Mouse (Mus musculus) limb, embryonic 12.5 days (tissue): ENCODE results near the gene Mcu. TPM values are rescaled to one million over a fixed set of nuclear protein-coding genes. Genes with fewer than 3 reads are reported as not detected.

ENCODE experiments used
- ATAC-seq: fragments of 200-750 bp; cut with Nextera tagmentation; 2 replicates; pipeline ENCODE4 v1.8.0; 2017; ENCODE audit warnings: low read depth, moderate TSS enrichment; ENCODE audit not compliant: insufficient number of reproducible peaks, insufficient read depth, low FRiP score, low TSS enrichment
- H3K27ac ChIP-seq: fragments of 300-500 bp; sonication (generic); 2 replicates; pipeline ENCODE4 v1.5.1; 2016; ENCODE audit warnings: mild to moderate bottlenecking, moderate library complexity
- H3K27me3 ChIP-seq: fragments of 300-500 bp; sonication (generic); 2 replicates; pipeline ENCODE4 v1.6.1; 2016; ENCODE audit warnings: mild to moderate bottlenecking, moderate library complexity
- H3K36me3 ChIP-seq: fragments of 300-500 bp; sonication (generic); 2 replicates; pipeline ENCODE4 v1.6.1; 2016; ENCODE audit warnings: mild to moderate bottlenecking, moderate library complexity
- H3K4me1 ChIP-seq: fragments of 300-500 bp; sonication (generic); replicated peaks from 2 replicates; pipeline ENCODE4 v1.6.1; 2016
- H3K4me2 ChIP-seq: fragments of 300-500 bp; sonication (generic); 2 replicates; pipeline ENCODE4 v1.6.1; 2016; ENCODE audit warnings: mild to moderate bottlenecking, moderate library complexity
- H3K4me3 ChIP-seq: fragments of 300-500 bp; sonication (generic); replicated peaks from 2 replicates; pipeline ENCODE4 v1.5.1; 2016; ENCODE audit warnings: mild to moderate bottlenecking
- H3K9ac ChIP-seq: fragments of 300-500 bp; sonication (generic); replicated peaks from 2 replicates; pipeline ENCODE4 v1.6.1; 2016; ENCODE audit warnings: mild to moderate bottlenecking, moderate library complexity
- H3K9me3 ChIP-seq: fragments of 300-500 bp; sonication (generic); 2 replicates; pipeline ENCODE4 v1.6.1; 2016; ENCODE audit warnings: mild to moderate bottlenecking, moderate library complexity
- WGBS: fragments of 180-500 bp; shearing (Covaris S2); methylation state at CpG from one replicate; pipeline ENCODE4 v1.1.7; 2016; 5-methylcytosine and 5-hydroxymethylcytosine counted together
- polyA plus RNA-seq: library from polyadenylated mRNA; unstranded; fragments of >200 nt; fragmentation: Nextera tagmentation; extraction: Ambion mirVana; gene quantifications from 2 replicates; pipeline ENCODE4 v1.2.1, GENCODE M21; 2016

Mcu gene
- polyA plus RNA-seq, 1 experiment from 2014 or later: 48.4 TPM

GRCm38 (mm10) chr10:59511427-59511963 lies 105.0 kb downstream of the Mcu start:
- peak; percentile 12; the same call in 1 of the 2 replicates for ATAC-seq
- WGBS: 8% methylated on average over 14 of the region's 14 CpGs
- peaks cover 38% of the 10 kb centered on the region for H3K4me1 ChIP-seq
- no peaks in the 10 kb centered on the region for H3K9me3 ChIP-seq
- H3K36me3 ChIP-seq: no peaks in the 10 kb centered on the region
- no peak overlapping the region for H3K4me3 ChIP-seq
- H3K4me2 ChIP-seq: peak overlapping the region; percentile 45
- H3K9ac ChIP-seq: no peak overlapping the region
- H3K27ac ChIP-seq: peak overlapping the region; percentile 30
- no peaks in the 10 kb centered on the region for H3K27me3 ChIP-seq

DNA sequence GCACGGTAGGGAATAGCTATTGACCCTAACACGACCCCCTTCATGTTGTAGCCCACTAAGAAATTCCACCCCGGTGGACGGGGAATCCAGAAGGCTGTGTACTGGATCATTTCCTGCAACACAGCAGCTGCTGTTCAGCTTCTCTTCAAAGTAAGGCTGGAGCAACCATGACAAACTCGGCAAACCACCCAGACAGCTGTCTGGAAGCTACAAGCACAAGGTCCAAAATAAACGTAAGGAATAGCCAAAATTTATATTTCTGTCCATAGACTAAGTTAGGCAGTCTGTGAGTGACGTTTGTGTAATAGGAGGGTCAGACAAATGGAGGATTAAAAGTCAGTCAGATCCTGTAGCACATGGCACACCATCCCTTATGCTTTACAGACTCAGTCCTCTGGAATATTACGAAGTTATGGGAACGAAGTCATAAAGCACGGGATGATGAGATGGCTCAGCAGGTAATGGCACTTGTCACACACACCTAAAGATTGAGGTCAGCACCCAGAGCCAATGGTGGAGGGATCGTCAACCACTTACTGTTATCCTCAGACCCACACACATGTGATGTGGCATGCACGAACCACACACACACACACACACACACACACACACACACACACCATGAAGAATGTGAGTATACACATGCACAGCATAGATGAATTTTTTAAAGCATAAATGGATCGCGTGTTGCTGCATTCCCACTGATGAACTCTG lies 105.6 kb downstream of the Mcu start:
- no peaks in the 10 kb centered on the region for H3K27me3 ChIP-seq
- no peaks in the 10 kb centered on the region for H3K36me3 ChIP-seq
- H3K4me3 ChIP-seq: no peak overlapping the region
- H3K4me2 ChIP-seq: peak overlapping the region; percentile 45
- peak; percentile 46 for ATAC-seq
- WGBS: 25% methylated on average over 14 of the region's 14 CpGs
- H3K4me1 ChIP-seq: peaks cover 38% of the 10 kb centered on the region
- no peaks in the 10 kb centered on the region for H3K9me3 ChIP-seq
- no peak overlapping the region for H3K9ac ChIP-seq
- peak overlapping the region; percentile 30; the same call in 1 of the 2 replicates for H3K27ac ChIP-seq

DNA sequence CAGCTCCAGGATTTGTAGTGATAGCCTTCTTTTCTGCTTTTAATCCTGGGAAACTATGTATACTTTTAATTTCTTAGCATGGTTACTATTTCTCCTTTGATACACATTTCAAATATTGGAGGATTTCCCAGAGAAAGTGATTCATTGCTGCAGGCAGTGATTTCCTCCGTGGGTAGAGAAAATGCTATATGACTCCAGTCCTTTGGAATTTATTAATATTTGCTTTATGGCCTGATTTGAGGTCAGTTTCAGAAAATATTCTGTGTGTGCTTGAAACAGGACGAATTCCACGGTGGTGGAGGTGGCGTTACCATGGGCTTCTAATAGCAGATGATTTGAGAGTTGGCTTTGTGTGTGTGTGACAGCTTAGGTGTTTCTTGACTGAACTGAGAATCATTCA lies 107.3 kb downstream of the Mcu start:
- H3K27me3 ChIP-seq: no peaks in the 10 kb centered on the region
- no peak overlapping the region for H3K4me3 ChIP-seq
- H3K4me1 ChIP-seq: peaks cover 40% of the 10 kb centered on the region
- no peak overlapping the region for H3K9ac ChIP-seq
- no peak overlapping the region for H3K4me2 ChIP-seq
- 62% methylated on average over 4 of the region's 4 CpGs for WGBS
- H3K9me3 ChIP-seq: no peaks in the 10 kb centered on the region
- no peaks in the 10 kb centered on the region for H3K36me3 ChIP-seq
- ATAC-seq: no peak
- peak overlapping the region; percentile 79 for H3K27ac ChIP-seq

- Histone ChIP-seq H3K9ac (no peak overlapping the region), H3K36me3 (no peaks in the 10 kb centered on the region), H3K4me1 (peaks cover 38% of the 10 kb centered on the region), H3K27me3 (0 out of 2 replicates have a peak, but pooled peaks cover 3% of the 10 kb centered on the region), H3K4me2 (no peak overlapping the region), H3K4me3 (no peak overlapping the region), H3K9me3 (no peaks in the 10 kb centered on the region), H3K27ac (no peak overlapping the region)
- no peak for ATAC-seq
- 83% methylated on average over 5 of the region's 5 CpGs for WGBS
Measured at GRCm38 (mm10) chr10:59506711-59507110, 109.8 kb downstream of the Mcu start.

- no peak for ATAC-seq
- Histone ChIP-seq H3K27me3 (0 out of 2 replicates have a peak, but pooled peaks cover 3% of the 10 kb centered on the region), H3K4me3 (no peak overlapping the region), H3K36me3 (no peaks in the 10 kb centered on the region), H3K4me1 (peaks cover 24% of the 10 kb centered on the region), H3K4me2 (peak overlapping the region; percentile 47; the same call in 1 of the 2 replicates), H3K27ac (no peak overlapping the region), H3K9me3 (no peaks in the 10 kb centered on the region), H3K9ac (no peak overlapping the region)
- WGBS: 60% methylated on average over 3 of the region's 3 CpGs
Measured at GRCm38 (mm10) chr10:59504291-59504690, 112.2 kb downstream of the Mcu start.

- H3K4me1 ChIP-seq: peaks cover 24% of the 10 kb centered on the region
- H3K27me3 ChIP-seq: 0 out of 2 replicates have a peak, but pooled peaks cover 3% of the 10 kb centered on the region
- WGBS: 43% methylated on average over 31 of the region's 31 CpGs
- H3K36me3 ChIP-seq: no peaks in the 10 kb centered on the region
- H3K27ac ChIP-seq: 0 out of 2 replicates have a peak overlapping the region, but pooled peaks have one; percentile 29
- no peak overlapping the region; the same call in 1 of the 2 replicates for H3K9ac ChIP-seq
- H3K4me3 ChIP-seq: peak overlapping the region; percentile 16; the same call in 1 of the 2 replicates
- 0 out of 2 replicates have a peak, but pooled peaks have one; percentile 47 for ATAC-seq
- peak overlapping the region; percentile 47 for H3K4me2 ChIP-seq
- no peaks in the 10 kb centered on the region for H3K9me3 ChIP-seq
Measured at GRCm38 (mm10) chr10:59503433-59504210, 112.9 kb downstream of the Mcu start.

- no peaks in the 10 kb centered on the region for H3K36me3 ChIP-seq
- H3K9ac ChIP-seq: no peak overlapping the region
- no peak for ATAC-seq
- H3K27ac ChIP-seq: no peak overlapping the region
- H3K4me2 ChIP-seq: no peak overlapping the region
- no peak overlapping the region for H3K4me3 ChIP-seq
- H3K9me3 ChIP-seq: no peaks in the 10 kb centered on the region
- 0 out of 2 replicates have a peak, but pooled peaks cover 3% of the 10 kb centered on the region for H3K27me3 ChIP-seq
- H3K4me1 ChIP-seq: peaks cover 28% of the 10 kb centered on the region
- 81% methylated on average over 12 of the region's 12 CpGs for WGBS
Measured at GRCm38 (mm10) chr10:59502381-59502780, 114.1 kb downstream of the Mcu start.

- 84% methylated on average over 9 of the region's 9 CpGs for WGBS
- H3K9me3 ChIP-seq: no peaks in the 10 kb centered on the region
Measured at GRCm38 (mm10) chr10:59501761-59502160, 114.7 kb downstream of the Mcu start.

GRCm38 (mm10) chr10:59500225-59500624 lies 116.3 kb downstream of the Mcu start:
- Histone ChIP-seq H3K9me3 (no peaks in the 10 kb centered on the region), H3K27me3 (0 out of 2 replicates have a peak, but pooled peaks cover 3% of the 10 kb centered on the region), H3K4me3 (no peak overlapping the region), H3K36me3 (no peaks in the 10 kb centered on the region), H3K4me1 (peaks cover 28% of the 10 kb centered on the region), H3K4me2 (no peak overlapping the region), H3K9ac (no peak overlapping the region), H3K27ac (no peak overlapping the region)
- 85% methylated on average over 3 of the region's 3 CpGs for WGBS
- ATAC-seq: no peak

More at GRCm38 (mm10) chr10:59501761-59502160, 114.7 kb downstream of the Mcu start:
- H3K36me3 ChIP-seq: no peaks in the 10 kb centered on the region
- no peak overlapping the region for H3K9ac ChIP-seq
- H3K4me1 ChIP-seq: peaks cover 28% of the 10 kb centered on the region
- no peak overlapping the region for H3K4me3 ChIP-seq
- 0 out of 2 replicates have a peak, but pooled peaks cover 3% of the 10 kb centered on the region for H3K27me3 ChIP-seq
- no peak overlapping the region for H3K4me2 ChIP-seq
- no peak for ATAC-seq
- H3K27ac ChIP-seq: no peak overlapping the region

- no peak overlapping the region for H3K4me2 ChIP-seq
- peaks cover 19% of the 10 kb centered on the region for H3K4me1 ChIP-seq
- no peak overlapping the region for H3K9ac ChIP-seq
- WGBS: 94% methylated on average over 11 of the region's 11 CpGs
- peaks cover under 1% of the 10 kb centered on the region for H3K9me3 ChIP-seq
- ATAC-seq: no peak
- H3K36me3 ChIP-seq: peaks cover under 1% of the 10 kb centered on the region; the same call in 1 of the 2 replicates
- no peaks in the 10 kb centered on the region for H3K27me3 ChIP-seq
- no peak overlapping the region for H3K4me3 ChIP-seq
- no peak overlapping the region for H3K27ac ChIP-seq
Measured at GRCm38 (mm10) chr10:59497019-59497418, 119.5 kb downstream of the Mcu start.

DNA sequence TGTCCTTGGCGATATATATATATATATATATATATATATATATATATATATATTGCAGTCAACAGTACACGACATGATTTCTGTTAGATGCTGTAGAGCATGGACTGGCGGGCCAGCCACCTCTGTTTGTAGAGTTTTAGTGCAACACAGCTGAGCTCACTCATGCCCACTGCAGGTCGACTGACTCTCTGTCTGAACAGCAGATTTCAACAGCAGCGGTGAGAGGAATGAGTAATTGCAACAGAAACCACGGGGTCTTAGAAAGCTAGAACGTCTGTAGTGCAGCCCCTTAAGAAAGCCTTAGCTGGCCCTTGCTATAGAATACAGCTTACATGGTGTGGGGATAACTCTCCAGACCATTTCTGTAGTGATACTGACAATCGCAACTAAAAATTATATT lies 121.6 kb downstream of the Mcu start:
- peaks cover 10% of the 10 kb centered on the region for H3K36me3 ChIP-seq
- no peak overlapping the region for H3K27ac ChIP-seq
- 76% methylated on average over 8 of the region's 8 CpGs for WGBS
- no peak overlapping the region for H3K9ac ChIP-seq
- H3K27me3 ChIP-seq: no peaks in the 10 kb centered on the region
- peaks cover 13% of the 10 kb centered on the region for H3K4me1 ChIP-seq
- no peak overlapping the region for H3K4me2 ChIP-seq
- H3K9me3 ChIP-seq: peaks cover 8% of the 10 kb centered on the region
- no peak for ATAC-seq
- H3K4me3 ChIP-seq: no peak overlapping the region
